20 mouse cellular contexts compared by ENCODE assay signal in the genomic region with DNA sequence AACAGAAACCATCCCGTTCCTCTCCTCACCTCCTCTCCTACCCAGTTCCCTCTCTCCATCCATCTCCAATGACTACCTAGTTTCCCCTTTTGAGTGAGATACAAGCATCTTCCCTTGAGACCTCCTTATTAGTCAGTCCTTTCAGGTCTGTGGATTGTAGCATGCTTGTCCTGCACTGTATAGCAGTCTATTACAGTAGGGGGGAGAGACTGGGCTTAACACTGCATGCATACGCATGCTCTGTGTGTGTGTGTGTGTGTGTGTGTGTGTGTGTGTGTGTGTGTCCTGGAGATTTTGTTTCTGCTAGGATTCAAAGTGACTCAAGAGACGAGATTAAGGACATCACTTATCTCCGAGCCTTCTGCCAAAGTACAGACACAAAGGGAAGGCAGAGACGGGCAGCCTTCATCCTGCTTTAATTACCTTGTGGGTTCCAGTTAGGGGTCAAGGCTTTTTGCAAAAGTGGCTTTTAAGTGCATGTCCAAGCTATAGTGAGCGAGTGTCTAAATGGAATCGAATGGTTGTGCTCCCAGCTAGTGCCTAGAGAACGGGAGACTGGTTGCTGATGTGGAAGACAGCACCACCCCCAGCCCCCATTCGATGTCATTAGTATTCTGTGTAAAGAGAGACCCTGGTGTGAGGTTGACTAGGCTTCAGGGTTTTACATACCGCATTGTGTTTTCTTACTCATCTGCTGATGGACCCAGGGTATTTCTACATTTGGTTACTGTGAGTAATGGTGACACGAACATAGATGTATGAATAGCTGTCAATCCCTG. TPM values are rescaled to one million over a fixed set of nuclear protein-coding genes. Genes with fewer than 3 reads are reported as not detected.
A peak's percentile ranks its signal among the peaks of the same experiment; 100 is the strongest.
DNase-seq lines count a peak whose midpoint lies in the region; ATAC-seq and TF ChIP-seq lines count a peak whose summit lies in the region.
"Had no signal": no experiment of that assay in that cellular context is flagged by ENCODE, and none has a peak within 500 bp of the region (broad histone marks: within the 10 kb centered on the region; RNA-seq: fewer than 3 reads in every experiment).

No protein-coding gene starts in this region.

- no peak overlapping the region for H3K4me3 ChIP-seq in forebrain, postnatal 0 days (ENCODE audit: low read depth, low read length)
- H3K4me3 ChIP-seq in midbrain, embryonic 13.5 days (replicated peaks) = no peak overlapping the region
- no peak overlapping the region for H3K4me3 ChIP-seq in kidney, embryonic 14.5 days (ENCODE audit: low read length)
- H3K4me3 ChIP-seq: embryonic facial prominence, embryonic 15.5 days; gastrocnemius, adult 2 months had no signal

- TF ChIP-seq CTCF in forebrain, postnatal 0 days (IDR thresholded peaks at IDR 0.05; ENCODE audit: low read depth) = no peak

- 26% methylated on average over 11 of the region's 11 CpGs for WGBS in forebrain, postnatal 0 days
- 28% methylated on average over 11 of the region's 11 CpGs for WGBS in midbrain, embryonic 13.5 days
- 59% methylated on average over 11 of the region's 11 CpGs for WGBS in kidney, embryonic 14.5 days

- no peaks in the 10 kb centered on the region for H3K27me3 ChIP-seq in forebrain, postnatal 0 days (ENCODE audit: insufficient read depth, low read length)
- no peaks in the 10 kb centered on the region for H3K27me3 ChIP-seq in midbrain, embryonic 13.5 days
- no peaks in the 10 kb centered on the region for H3K27me3 ChIP-seq in kidney, embryonic 14.5 days (ENCODE audit: control insufficient read depth, insufficient read depth, low read length)
- H3K27me3 ChIP-seq: embryonic facial prominence, embryonic 15.5 days had no signal

- H3K27ac ChIP-seq in forebrain, postnatal 0 days (ENCODE audit: low read depth, low read length) = no peak overlapping the region
- H3K27ac ChIP-seq in midbrain, embryonic 13.5 days = peak overlapping the region; percentile 74
- H3K27ac ChIP-seq in kidney, embryonic 14.5 days (ENCODE audit: low read depth, low read length) = no peak overlapping the region
- H3K27ac ChIP-seq: embryonic facial prominence, embryonic 15.5 days; gastrocnemius, adult 2 months had no signal

- no peaks in the 10 kb centered on the region for H3K36me3 ChIP-seq in forebrain, postnatal 0 days (ENCODE audit: insufficient read depth)
- no peaks in the 10 kb centered on the region for H3K36me3 ChIP-seq in midbrain, embryonic 13.5 days
- no peaks in the 10 kb centered on the region for H3K36me3 ChIP-seq in kidney, embryonic 14.5 days (ENCODE audit: control insufficient read depth, insufficient read depth, low read length)
- H3K36me3 ChIP-seq: embryonic facial prominence, embryonic 15.5 days had no signal

- H3K9ac ChIP-seq in forebrain, postnatal 0 days = no peak overlapping the region
- H3K9ac ChIP-seq in midbrain, embryonic 13.5 days (replicated peaks) = no peak overlapping the region
- no peak overlapping the region for H3K9ac ChIP-seq in kidney, embryonic 14.5 days (ENCODE audit: low read depth, low read length)
- H3K9ac ChIP-seq: embryonic facial prominence, embryonic 15.5 days; liver, postnatal 0 days had no signal

- DNase-seq in adrenal gland, postnatal 14 days = peak; percentile 17
- no peak for DNase-seq in adrenal gland, adult 8-10 months
- DNase-seq in 3T3-L1 (ENCODE audit: low read depth, low spot score) = peak; percentile 43
- no peak for DNase-seq in forebrain, postnatal 0 days
- no peak for DNase-seq in left cerebral cortex, adult 18-20 months (ENCODE audit: low spot score in 2 of 2)
- no peak for DNase-seq in left cerebral cortex, adult 11 months (ENCODE audit: low spot score)
- DNase-seq: adrenal gland, postnatal 36 days; cerebellum, adult 8-10 months; gastrocnemius, adult 2 months; kidney, adult 8-10 months; kidney, postnatal 4 days; liver; liver, postnatal 0 days; lung, postnatal 14 days; right cerebral cortex, adult 18-20 months had no signal

- peak; percentile 54 for ATAC-seq in forebrain, postnatal 0 days
- ATAC-seq in midbrain, embryonic 13.5 days = peak; percentile 88
- ATAC-seq in kidney, embryonic 14.5 days (ENCODE audit: low FRiP score, low TSS enrichment) = no peak
- ATAC-seq: inflammation-experienced regulatory T-cells, adult 6 months; liver, postnatal 0 days had no signal

- H3K4me2 ChIP-seq in forebrain, postnatal 0 days (ENCODE audit: low read depth) = no peak overlapping the region
- H3K4me2 ChIP-seq in midbrain, embryonic 13.5 days (replicated peaks) = peak overlapping the region; percentile 20
- no peak overlapping the region for H3K4me2 ChIP-seq in kidney, embryonic 14.5 days (replicated peaks; ENCODE audit: low read depth, low read length)
- H3K4me2 ChIP-seq: embryonic facial prominence, embryonic 15.5 days had no signal

- no peaks in the 10 kb centered on the region for H3K4me1 ChIP-seq in forebrain, postnatal 0 days (ENCODE audit: insufficient read depth)
- peaks cover 14% of the 10 kb centered on the region for H3K4me1 ChIP-seq in midbrain, embryonic 13.5 days (replicated peaks)
- 0 out of 2 replicates have a peak, but pooled peaks cover 3% of the 10 kb centered on the region for H3K4me1 ChIP-seq in kidney, embryonic 14.5 days (ENCODE audit: control insufficient read depth, insufficient read depth, low read length)

- no peaks in the 10 kb centered on the region for H3K9me3 ChIP-seq in forebrain, postnatal 0 days (ENCODE audit: low read length)
- H3K9me3 ChIP-seq in midbrain, embryonic 13.5 days = no peaks in the 10 kb centered on the region
- H3K9me3 ChIP-seq in kidney, embryonic 14.5 days (ENCODE audit: control insufficient read depth, low read length) = no peaks in the 10 kb centered on the region
- H3K9me3 ChIP-seq: embryonic facial prominence, embryonic 15.5 days had no signal

RNA-seq across cellular contexts. Expression of a gene that starts 30.6 kb away (rescaled TPM):
- total RNA-seq in adrenal gland, postnatal 14 days (2021) = 165 and 173 TPM in 2 replicates
- 100 to 1,000 TPM; 165 to 203 (median 180) TPM for total RNA-seq in adrenal gland, adult 8-10 months (2022)
- 152 and 182 TPM in 2 replicates for total RNA-seq in forebrain, postnatal 0 days (2014; rRNA removed)
- polyA plus RNA-seq in forebrain, postnatal 0 days (2015; fragmentation: Nextera tagmentation; extraction: Ambion mirVana) = 223 and 247 TPM in 2 replicates
- 317 and 327 TPM in 2 replicates for polyA plus RNA-seq in midbrain, embryonic 13.5 days (2015; fragmentation: Nextera tagmentation; extraction: Ambion mirVana)
- polyA plus RNA-seq in kidney, embryonic 14.5 days (2014; fragmentation: Nextera tagmentation; extraction: Ambion mirVana) = 502 and 534 TPM in 2 replicates
- 100 to 1,000 TPM; 144 to 148 TPM for total RNA-seq in left cerebral cortex, adult 18-20 months (2021)

RNA-seq across cellular contexts. Expression of a gene that starts 59.0 kb away (rescaled TPM):
- 0.23 and 0.30 TPM in 2 replicates for total RNA-seq in adrenal gland, postnatal 14 days (2021)
- total RNA-seq in adrenal gland, adult 8-10 months (2022) = 1 to 10 TPM in 2 of 4 experiments, under 1 TPM in 2; 0.35 to 1.7 (median 1.1) TPM
- total RNA-seq in forebrain, postnatal 0 days (2014; rRNA removed) = 20.2 and 24.8 TPM in 2 replicates
- 5.6 and 6.8 TPM in 2 replicates for polyA plus RNA-seq in forebrain, postnatal 0 days (2015; fragmentation: Nextera tagmentation; extraction: Ambion mirVana)
- 2.3 and 2.8 TPM in 2 replicates for polyA plus RNA-seq in midbrain, embryonic 13.5 days (2015; fragmentation: Nextera tagmentation; extraction: Ambion mirVana)
- 0.13 and 0.30 TPM in 2 replicates for polyA plus RNA-seq in kidney, embryonic 14.5 days (2014; fragmentation: Nextera tagmentation; extraction: Ambion mirVana)
- total RNA-seq in left cerebral cortex, adult 18-20 months (2021) = 100 to 1,000 TPM; 103 to 125 TPM
- total RNA-seq: heart, adult 8-10 months had no signal

Comparison
In these comparisons a context has a peak if more than half of its experiments do, and no peak if none do; other contexts are left out.
1. DNase-seq: peak in adrenal gland, postnatal 14 days (single experiment) and 3T3-L1 (single experiment); none in adrenal gland, adult 8-10 months (single experiment), forebrain, postnatal 0 days (single experiment), left cerebral cortex, adult 18-20 months (0 of 2) and left cerebral cortex, adult 11 months (single experiment).